Mouse (Mus musculus) erythroblast, embryonic 14.5 days (primary cell): Measurements from ENCODE around the gene Fam114a1.

ENCODE experiments used
- GATA1 ChIP-seq: IDR thresholded peaks from 2 replicates; pipeline ENCODE4 v1.6.1; 2012; ENCODE audit warnings: low read length, inconsistent platforms, mixed read lengths
- TAL1 ChIP-seq: IDR thresholded peaks from 3 replicates; pipeline ENCODE4 v1.6.1; 2012; ENCODE audit warnings: low read length, inconsistent platforms, mixed read lengths

DNA sequence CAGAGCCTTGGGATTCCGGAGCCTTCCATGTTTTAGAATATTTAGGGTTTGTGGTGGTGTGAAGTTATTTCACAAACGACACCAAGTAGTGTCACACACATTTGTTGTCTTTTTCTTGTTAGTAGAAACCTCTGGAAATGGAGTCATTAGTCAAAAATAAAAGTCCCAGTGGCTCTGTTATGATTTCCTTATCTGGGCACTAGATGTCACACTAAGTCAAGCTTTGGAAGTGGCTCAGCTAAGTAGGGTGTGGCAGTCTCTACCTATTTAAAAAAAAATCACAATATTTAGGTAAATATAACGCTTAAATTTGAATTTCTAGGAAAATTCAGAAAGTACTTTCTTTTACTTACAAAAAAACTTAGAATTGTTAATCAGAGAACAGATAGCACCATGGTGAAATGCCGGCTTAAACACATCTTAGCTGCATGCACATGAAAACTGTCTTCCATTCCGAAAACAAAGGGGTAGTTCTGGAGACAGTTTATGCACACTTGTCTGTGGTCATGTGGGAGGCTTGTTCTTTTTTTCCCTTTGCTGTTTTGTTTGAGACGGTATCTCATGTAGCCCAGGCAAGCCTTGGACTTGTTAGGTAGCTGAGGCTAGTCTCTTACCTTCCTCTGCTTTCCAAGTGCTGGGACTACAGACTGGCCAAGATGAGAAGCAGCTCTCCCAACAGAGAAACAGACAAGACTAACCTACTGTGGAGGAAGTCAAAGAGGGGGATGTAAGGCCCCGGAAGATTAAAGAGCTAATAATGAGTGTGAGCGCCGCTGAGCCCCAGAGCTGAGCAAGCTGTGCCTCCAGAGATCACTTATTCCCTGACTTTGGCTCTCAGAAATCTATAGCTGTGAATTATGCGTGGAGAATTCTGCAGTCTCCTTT, 33.3 kb downstream of the Fam114a1 start:
- TF ChIP-seq TAL1 (no peak), GATA1 (no peak)
